Mouse (Mus musculus): ENCODE data around the gene Pf4. TPM values are rescaled to one million over a fixed set of nuclear protein-coding genes. Genes with fewer than 3 reads are reported as not detected.
A peak's percentile ranks its signal among the peaks of the same experiment; 100 is the strongest.

The Pf4 gene
- 247 and 271 TPM in 2 replicates for polyA plus RNA-seq (2012; rRNA removed)
- polyA plus RNA-seq (2014; fragmentation: Nextera tagmentation; extraction: Ambion mirVana), result 428 and 516 TPM in 2 replicates

DNA sequence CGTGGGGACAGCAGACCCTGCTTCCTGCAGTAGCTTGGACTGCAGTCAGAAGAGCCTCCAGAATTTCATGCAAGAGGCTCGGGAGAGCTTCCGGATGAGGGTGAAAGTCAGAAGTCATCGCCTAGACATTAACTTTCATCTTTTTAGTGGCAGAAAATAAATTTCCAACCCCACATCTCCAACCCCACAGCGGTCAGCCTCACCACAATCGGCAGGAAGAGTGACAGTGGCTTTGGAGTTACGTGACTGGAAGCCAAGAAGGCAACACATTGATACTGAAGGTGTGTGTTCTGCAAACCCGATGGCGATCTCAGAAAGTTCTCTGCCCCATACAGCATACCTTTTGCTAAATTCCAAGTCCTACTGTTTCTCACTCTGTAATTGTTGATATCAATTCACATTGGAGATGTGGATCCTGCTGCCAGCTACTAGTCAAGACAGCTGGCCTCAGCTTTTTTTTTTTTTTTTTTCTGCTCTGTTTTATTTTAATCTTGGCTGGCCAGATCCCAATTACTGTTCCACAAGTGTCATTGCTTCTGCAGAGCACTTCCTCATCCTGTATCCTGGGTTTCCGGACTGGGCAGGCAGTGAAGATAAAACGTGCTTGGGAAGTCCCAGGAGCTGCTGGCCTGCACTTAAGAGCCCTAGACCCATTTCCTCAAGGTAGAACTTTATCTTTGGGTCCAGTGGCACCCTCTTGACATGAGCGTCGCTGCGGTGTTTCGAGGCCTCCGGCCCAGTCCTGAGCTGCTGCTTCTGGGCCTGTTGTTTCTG is at the start of gene Pf4:
Gene Pf4 (plus strand): TSS at position 556 of the 774 bp plus-strand sequence.
- no peak for TF ChIP-seq EP300 (IDR thresholded peaks at IDR 0.05; ENCODE audit: low read depth)
- no peak for TF ChIP-seq CTCF (IDR thresholded peaks at IDR 0.05; ENCODE audit: low read depth)
- WGBS (ENCODE audit: insufficient replicate concordance), result 7% methylated on average over 16 of the region's 16 CpGs
- H3K4me3 ChIP-seq (ENCODE audit: insufficient read depth in 1 of 2, low read depth in 2 of 2, low read length in 2 of 2), result no peak within 1 kb of the TSS
- H3K9ac ChIP-seq (replicated peaks), result no peak within 1 kb of the TSS
- H3K4me1 ChIP-seq (replicated peaks; ENCODE audit: control insufficient read depth in 2 of 2, insufficient read depth in 2 of 2, low read length in 1 of 2), result peaks cover 0 to 4% of the 10 kb centered on the region in 2 experiments; a peak in 1 of 4 replicates
- ATAC-seq (ENCODE audit: insufficient read depth), result peak; percentile 31
- no peak for DNase-seq (ENCODE audit: low read depth in 3 of 3, low spot score in 3 of 3)
- no peaks in the 10 kb centered on the region for H3K9me3 ChIP-seq (ENCODE audit: control insufficient read depth, low read length)
- H3K27ac ChIP-seq, result no peak within 1 kb of the TSS
- H3K27me3 ChIP-seq (ENCODE audit: control insufficient read depth, insufficient read depth, low read length), result no peaks in the 10 kb centered on the region
- H3K4me2 ChIP-seq (ENCODE audit: low read depth), result no peak within 1 kb of the TSS; the same call in 1 of the 2 replicates
- no peaks in the 10 kb centered on the region for H3K36me3 ChIP-seq (replicated peaks; ENCODE audit: control insufficient read depth, insufficient read depth, low read depth)

DNA sequence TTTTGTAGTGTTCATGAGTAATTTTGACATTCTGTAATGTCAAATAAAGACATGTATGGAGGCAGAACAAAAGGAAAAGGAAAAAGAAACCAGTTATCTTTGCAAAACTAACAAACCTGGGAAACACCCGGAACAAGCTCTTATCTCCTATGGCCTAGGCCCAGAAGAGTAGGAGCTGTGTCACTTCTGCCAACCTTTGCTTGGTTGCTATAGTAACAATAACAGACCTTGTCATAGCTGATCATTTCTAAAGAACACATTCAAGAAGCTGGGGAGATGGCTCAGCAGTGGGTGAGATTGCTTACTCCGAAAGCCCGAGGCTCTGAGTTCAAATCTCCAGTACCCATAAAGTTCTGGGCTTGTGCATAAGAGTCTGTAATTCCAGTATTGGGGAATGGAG is 49.6 kb upstream of the Pf4 start:
- ATAC-seq (ENCODE audit: insufficient read depth) (no peak), DNase-seq (ENCODE audit: low read depth in 3 of 3, low spot score in 3 of 3) (no peak)
- Histone ChIP-seq H3K9ac (replicated peaks) (no peak overlapping the region), H3K27ac (no peak overlapping the region), H3K9me3 (ENCODE audit: control insufficient read depth, low read length) (no peaks in the 10 kb centered on the region), H3K36me3 (replicated peaks; ENCODE audit: control insufficient read depth, insufficient read depth, low read depth) (no peaks in the 10 kb centered on the region), H3K4me1 (replicated peaks; ENCODE audit: control insufficient read depth in 2 of 2, insufficient read depth in 2 of 2, low read length in 1 of 2) (no peaks in the 10 kb centered on the region), H3K27me3 (ENCODE audit: control insufficient read depth, insufficient read depth, low read length) (no peaks in the 10 kb centered on the region), H3K4me3 (ENCODE audit: insufficient read depth in 1 of 2, low read depth in 2 of 2, low read length in 2 of 2) (no peak overlapping the region), H3K4me2 (ENCODE audit: low read depth) (no peak overlapping the region)
- 47% methylated on average over 3 of the region's 3 CpGs for WGBS (ENCODE audit: insufficient replicate concordance)
- TF ChIP-seq EP300 (IDR thresholded peaks at IDR 0.05; ENCODE audit: low read depth) (no peak), CTCF (IDR thresholded peaks at IDR 0.05; ENCODE audit: low read depth) (no peak)

GRCm38 (mm10) chr5:90728254-90728653 is 44.0 kb upstream of the Pf4 start:
- ATAC-seq (ENCODE audit: insufficient read depth), result no peak

GRCm38 (mm10) chr5:90731480-90731879 is 40.8 kb upstream of the Pf4 start:
- no peak for ATAC-seq (ENCODE audit: insufficient read depth)
- no peak overlapping the region for H3K27ac ChIP-seq
- no peaks in the 10 kb centered on the region for H3K9me3 ChIP-seq (ENCODE audit: control insufficient read depth, low read length)
- no peak overlapping the region for H3K9ac ChIP-seq (replicated peaks)
- no peak overlapping the region for H3K4me3 ChIP-seq (ENCODE audit: insufficient read depth in 1 of 2, low read depth in 2 of 2, low read length in 2 of 2)
- no peak for DNase-seq (ENCODE audit: low read depth in 3 of 3, low spot score in 3 of 3)
- no peak overlapping the region for H3K4me2 ChIP-seq (ENCODE audit: low read depth)
- TF ChIP-seq CTCF (IDR thresholded peaks at IDR 0.05; ENCODE audit: low read depth) (no peak), EP300 (IDR thresholded peaks at IDR 0.05; ENCODE audit: low read depth) (no peak)
- no peaks in the 10 kb centered on the region for H3K36me3 ChIP-seq (replicated peaks; ENCODE audit: control insufficient read depth, insufficient read depth, low read depth)
- H3K4me1 ChIP-seq (replicated peaks; ENCODE audit: control insufficient read depth in 2 of 2, insufficient read depth in 2 of 2, low read length in 1 of 2), result no peaks in the 10 kb centered on the region
- WGBS (ENCODE audit: insufficient replicate concordance), result 47% methylated on average over 4 of the region's 4 CpGs
- no peaks in the 10 kb centered on the region for H3K27me3 ChIP-seq (ENCODE audit: control insufficient read depth, insufficient read depth, low read length)

More at GRCm38 (mm10) chr5:90728254-90728653, 44.0 kb upstream of the Pf4 start:
- WGBS (ENCODE audit: insufficient replicate concordance), result 59% methylated on average over 3 of the region's 3 CpGs
- TF ChIP-seq CTCF (IDR thresholded peaks at IDR 0.05; ENCODE audit: low read depth) (no peak), EP300 (IDR thresholded peaks at IDR 0.05; ENCODE audit: low read depth) (no peak)
- Histone ChIP-seq H3K4me3 (ENCODE audit: insufficient read depth in 1 of 2, low read depth in 2 of 2, low read length in 2 of 2) (no peak overlapping the region), H3K27me3 (ENCODE audit: control insufficient read depth, insufficient read depth, low read length) (no peaks in the 10 kb centered on the region), H3K9ac (replicated peaks) (no peak overlapping the region), H3K27ac (no peak overlapping the region), H3K36me3 (replicated peaks; ENCODE audit: control insufficient read depth, insufficient read depth, low read depth) (no peaks in the 10 kb centered on the region), H3K9me3 (ENCODE audit: control insufficient read depth, low read length) (no peaks in the 10 kb centered on the region), H3K4me1 (replicated peaks; ENCODE audit: control insufficient read depth in 2 of 2, insufficient read depth in 2 of 2, low read length in 1 of 2) (no peaks in the 10 kb centered on the region), H3K4me2 (ENCODE audit: low read depth) (no peak overlapping the region)
- no peak for DNase-seq (ENCODE audit: low read depth in 3 of 3, low spot score in 3 of 3)

DNA sequence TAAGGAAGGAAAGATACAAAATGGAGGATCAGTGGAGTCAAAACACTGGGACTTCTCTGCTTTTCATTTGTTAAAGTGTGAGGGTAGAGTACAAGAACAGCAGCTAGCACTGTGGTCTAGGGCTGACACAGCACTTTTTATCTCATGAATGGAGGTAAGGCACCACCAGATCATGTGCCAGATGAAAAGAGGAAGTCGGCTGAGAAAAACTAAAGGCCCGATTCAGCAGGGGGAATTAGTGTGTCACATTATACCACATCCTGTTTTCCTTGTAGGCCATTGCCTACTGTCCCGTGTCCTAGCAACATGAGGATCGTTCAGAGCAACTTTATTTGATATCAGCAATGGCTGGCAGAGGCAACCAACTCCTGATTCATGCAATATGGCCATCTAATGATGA is 30.2 kb upstream of the Pf4 start:
- Histone ChIP-seq H3K27ac (no peak overlapping the region), H3K27me3 (ENCODE audit: control insufficient read depth, insufficient read depth, low read length) (no peaks in the 10 kb centered on the region), H3K9me3 (ENCODE audit: control insufficient read depth, low read length) (no peaks in the 10 kb centered on the region), H3K4me3 (ENCODE audit: insufficient read depth in 1 of 2, low read depth in 2 of 2, low read length in 2 of 2) (no peak overlapping the region), H3K9ac (replicated peaks) (no peak overlapping the region), H3K36me3 (replicated peaks; ENCODE audit: control insufficient read depth, insufficient read depth, low read depth) (no peaks in the 10 kb centered on the region), H3K4me2 (ENCODE audit: low read depth) (no peak overlapping the region), H3K4me1 (replicated peaks; ENCODE audit: control insufficient read depth in 2 of 2, insufficient read depth in 2 of 2, low read length in 1 of 2) (no peaks in the 10 kb centered on the region; a peak in 1 of 4 replicates)
- peak; percentile 47; the same call in 1 of the 2 replicates for ATAC-seq (ENCODE audit: insufficient read depth)
- TF ChIP-seq CTCF (IDR thresholded peaks at IDR 0.05; ENCODE audit: low read depth), result no peak
- no peak for TF ChIP-seq EP300 (IDR thresholded peaks at IDR 0.05; ENCODE audit: low read depth)
- peak; percentile 14 to 52 (median 23) for DNase-seq (ENCODE audit: low read depth in 3 of 3, low spot score in 3 of 3)
- 5% methylated on average over 4 of the region's 4 CpGs for WGBS (ENCODE audit: insufficient replicate concordance)
